Mouse (Mus musculus) bone marrow macrophage, adult 2 months (primary cell): ENCODE data around the gene Csgalnact2.

Source experiments
- CTCF ChIP-seq: IDR thresholded peaks from 2 replicates; pipeline ENCODE4 v1.5.1; 2012; ENCODE audit warnings: low read depth, mild to moderate bottlenecking, low read length, moderate library complexity
- POLR2A ChIP-seq: IDR thresholded peaks from 2 replicates; pipeline ENCODE4 v1.6.1; 2012; ENCODE audit warnings: mild to moderate bottlenecking, low read depth, low read length, borderline replicate concordance

DNA sequence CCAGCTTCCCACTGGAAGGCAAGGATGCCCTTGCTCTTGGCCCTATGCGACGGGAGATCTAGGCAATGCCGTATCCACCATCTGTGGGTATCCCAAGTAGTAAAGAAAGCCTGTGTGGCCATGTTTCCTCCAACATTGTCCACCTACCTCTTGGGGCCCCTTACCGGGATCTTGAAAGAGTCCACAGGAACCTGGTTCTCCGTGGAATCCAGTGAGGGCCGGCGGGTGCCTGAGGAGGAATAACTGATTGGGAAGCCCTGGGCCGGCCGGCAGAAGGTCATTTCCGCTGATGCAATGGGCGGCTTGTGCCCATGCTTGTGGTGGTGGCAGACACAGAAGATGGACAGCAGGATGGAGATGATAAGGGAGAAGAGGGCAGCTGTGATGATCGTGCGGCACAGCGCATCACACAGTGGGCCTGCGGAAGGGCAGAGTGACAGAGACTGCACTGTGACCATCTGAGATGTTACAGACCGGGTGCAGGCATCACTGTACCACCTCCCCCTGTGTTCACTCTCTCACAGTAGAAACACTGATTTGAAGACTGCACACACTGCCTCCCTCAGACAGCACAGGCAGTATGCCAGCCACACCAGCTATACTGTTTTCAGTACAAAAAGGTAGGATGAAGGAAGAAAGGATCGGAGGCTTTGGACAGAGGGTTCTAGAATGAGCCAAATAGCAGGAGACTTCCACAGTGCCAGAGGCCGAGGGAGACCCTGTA is 34.5 kb upstream of the Csgalnact2 start:
- TF ChIP-seq CTCF (no peak), POLR2A (no peak)
